Mouse (Mus musculus) small intestine, adult 2 months (tissue): ENCODE results near the gene Kmt5a.

Experiments
- CTCF ChIP-seq: fragments of 200-500 bp; IDR thresholded peaks from 2 replicates; pipeline ENCODE4 v1.5.1; 2012; ENCODE audit warnings: low read depth, mild to moderate bottlenecking, control low read depth, inconsistent platforms, low read length, moderate library complexity, mixed read lengths; ENCODE audit not compliant: insufficient replicate concordance, insufficient read length; ENCODE audit errors: extremely low read depth
- POLR2A ChIP-seq: fragments of 200-500 bp; IDR thresholded peaks from 2 replicates; pipeline ENCODE4 v1.6.1; 2012; ENCODE audit warnings: low read depth, mild to moderate bottlenecking, control low read depth, inconsistent platforms, low read length, moderate library complexity

DNA sequence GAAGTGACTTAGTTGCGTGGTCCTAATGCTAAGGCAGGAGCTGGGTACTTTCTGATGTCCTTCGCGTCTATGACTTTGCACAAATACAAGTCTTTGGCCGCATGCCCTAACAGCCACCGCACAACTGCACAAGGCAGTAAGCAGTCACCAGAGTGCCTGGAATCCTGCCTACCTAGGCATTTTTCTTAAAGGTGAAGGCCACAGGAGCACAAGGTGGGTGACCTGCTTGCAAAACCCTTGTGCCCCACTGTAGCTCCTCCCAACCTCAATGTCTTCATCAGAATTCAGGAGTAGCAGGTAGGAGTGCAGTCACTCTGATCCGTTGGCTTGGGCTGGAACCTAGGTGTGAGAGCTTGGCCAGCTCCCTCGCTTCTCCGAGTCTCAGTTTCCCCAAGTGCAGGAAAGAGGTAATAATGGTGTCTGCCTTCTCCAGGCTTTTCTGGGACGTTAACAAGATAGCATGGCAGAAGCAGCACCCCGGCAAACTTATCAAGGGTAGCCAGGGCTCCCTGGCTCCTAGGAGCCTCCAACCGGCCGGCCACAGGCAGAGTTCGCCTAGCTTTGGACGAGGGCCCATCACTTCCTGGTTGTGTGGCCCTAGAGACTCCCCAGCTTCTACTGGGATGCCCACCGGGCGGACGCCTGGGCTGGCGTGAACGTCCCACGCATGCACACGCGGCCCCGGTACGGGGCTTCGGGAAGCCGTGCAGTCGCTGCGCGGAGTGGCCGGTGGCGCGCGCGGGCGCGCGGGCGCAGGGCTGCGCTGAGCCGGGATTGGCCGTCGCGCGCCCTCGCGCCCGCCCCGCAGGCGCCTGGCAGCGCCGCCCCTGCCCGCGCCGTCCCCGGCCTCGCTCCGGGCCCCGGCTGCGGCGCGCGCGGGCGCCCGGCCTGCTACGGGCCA is 5.2 kb downstream of the Kmt5a start:
- TF ChIP-seq POLR2A (peak; percentile 69), CTCF (no peak)
